Mouse (Mus musculus) kidney, adult 9 months (tissue): ENCODE data around the gene Il15.

Experiments
- DNase-seq: peaks from one replicate; pipeline ENCODE4 v3.0.0; 2022

Il15 gene

DNA sequence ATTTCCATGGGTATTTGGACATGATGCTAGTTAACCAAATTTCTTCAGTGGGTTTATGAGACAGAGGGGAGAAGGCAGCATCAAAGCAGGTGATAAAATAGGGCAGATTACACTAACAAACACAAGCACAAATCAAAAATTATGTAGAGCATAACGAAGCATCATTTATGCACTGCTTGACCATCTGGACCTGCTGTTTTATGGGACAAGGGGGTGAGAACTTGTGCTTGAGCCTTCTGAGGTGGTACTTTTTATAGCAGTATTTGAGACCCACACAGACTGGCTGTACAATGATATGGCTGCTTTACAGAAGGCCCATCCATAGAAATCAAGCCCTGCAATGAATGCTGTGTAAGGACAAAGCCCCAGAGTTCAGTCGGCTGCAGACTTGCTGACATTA is 46.9 kb downstream of the Il15 start:
- DNase-seq = no peak

DNA sequence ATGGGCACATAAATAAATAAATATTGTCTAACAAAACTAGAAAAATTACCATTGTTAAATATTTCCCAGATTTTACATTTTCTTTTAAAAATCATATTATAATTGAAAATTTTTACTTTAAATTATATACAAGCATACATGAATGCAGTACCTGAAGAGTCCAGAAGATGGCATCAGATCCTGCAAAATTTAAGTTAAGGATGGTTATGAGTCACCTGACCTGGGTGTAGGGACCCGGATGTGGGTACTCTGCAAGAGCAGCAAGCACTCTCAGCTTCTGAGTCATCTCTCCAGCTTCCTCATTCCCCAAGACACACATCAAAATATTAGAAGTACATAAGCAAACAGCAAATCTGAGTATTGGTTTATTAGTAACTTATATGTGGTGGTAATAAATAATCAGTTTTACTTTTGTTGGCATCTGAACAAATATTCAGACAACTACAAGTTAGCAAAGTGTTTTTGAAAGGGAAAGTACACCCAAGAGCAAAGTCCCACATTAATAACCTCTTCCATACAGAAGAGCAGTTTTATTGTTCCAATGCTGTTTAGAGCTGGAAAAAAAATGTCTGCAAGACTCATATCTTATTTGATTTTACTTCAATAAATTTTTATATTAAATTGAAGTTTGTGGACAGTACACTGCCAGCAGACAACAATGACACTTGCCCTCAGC is 51.6 kb downstream of the Il15 start:
- peak; percentile 74 for DNase-seq

GRCm38 (mm10) chr8:82349299-82349698 is 53.7 kb downstream of the Il15 start:
- DNase-seq = peak; percentile 55

DNA sequence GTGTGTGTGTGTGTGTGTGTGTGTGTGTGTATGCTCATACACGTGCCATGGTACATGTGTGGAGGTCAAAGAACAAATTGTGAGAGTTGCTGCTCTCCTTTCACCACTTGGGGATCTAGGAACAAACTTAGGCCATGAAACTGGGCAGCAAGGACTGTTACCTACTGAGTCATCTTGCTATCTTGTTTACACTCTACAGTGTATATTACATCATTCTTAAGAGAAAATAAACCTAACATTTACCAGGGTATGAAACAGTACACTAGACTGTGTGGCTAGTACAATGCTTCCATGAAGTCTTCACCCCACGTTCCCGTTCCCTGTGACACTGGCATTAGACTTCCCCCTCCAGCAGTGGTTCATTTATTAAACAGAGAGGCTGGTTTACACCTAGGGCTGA is 56.5 kb downstream of the Il15 start:
- no peak for DNase-seq

DNA sequence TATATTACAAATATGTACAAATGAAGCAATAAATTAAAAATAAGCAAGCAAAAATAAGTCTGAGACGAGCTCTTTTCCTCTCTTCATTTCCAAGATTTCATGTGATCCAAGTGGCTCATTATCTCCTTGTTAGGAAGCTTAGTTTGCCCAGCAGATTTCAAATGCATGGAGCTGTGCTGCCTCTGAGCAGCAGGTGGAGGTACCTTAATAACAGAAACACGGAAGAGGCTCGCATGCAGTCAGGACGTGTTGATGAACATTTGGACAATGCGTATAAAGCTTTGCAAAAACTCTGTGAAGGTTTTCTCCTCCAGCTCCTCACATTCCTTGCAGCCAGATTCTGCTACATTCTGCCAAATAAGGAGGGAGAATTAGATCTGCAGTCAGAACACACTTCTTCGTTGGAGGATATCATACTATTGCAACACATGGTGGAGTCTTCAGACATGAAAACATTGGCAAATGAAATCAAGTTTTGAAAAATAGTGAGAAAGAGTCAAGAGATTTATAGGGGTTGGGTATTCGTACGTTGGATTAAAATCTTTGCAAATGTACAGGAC is 71.3 kb downstream of the Il15 start:
- no peak for DNase-seq

DNA sequence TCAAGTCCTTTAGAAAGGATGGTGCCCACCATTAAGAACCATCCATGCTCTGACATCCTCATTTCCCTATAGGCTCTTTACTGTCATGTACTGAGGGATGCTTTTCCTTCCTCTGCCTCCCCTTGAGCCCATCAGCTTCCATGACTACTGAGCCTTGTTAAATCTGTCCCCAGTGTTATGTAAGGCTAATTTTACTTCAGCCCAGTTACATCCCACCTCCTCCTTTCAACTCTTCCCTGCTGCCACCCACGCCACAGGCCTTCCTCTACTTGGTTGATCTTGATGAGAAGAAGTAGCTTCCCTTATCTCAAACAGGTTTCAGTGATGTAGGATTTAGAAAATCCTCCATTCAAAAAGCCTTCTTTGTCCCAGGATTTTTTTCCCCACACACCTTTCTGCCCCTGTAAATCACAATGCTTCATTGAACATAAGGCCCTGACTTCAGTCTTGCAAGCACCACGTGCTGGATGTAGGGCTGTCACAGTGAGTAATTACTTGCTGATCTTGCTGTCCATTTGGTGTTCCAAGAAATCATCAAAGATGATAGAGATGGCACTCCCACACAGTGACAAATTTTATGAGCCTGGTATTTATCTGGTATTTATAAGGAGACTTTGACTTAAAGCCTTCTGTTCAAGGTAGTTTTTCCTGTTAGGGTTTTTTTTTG is 74.9 kb downstream of the Il15 start:
- no peak for DNase-seq

- no peak for DNase-seq
These were observed 77.0 kb downstream of the Il15 start for GRCm38 (mm10) chr8:82326061-82326460.

GRCm38 (mm10) chr8:82325586-82325985 is 77.4 kb downstream of the Il15 start:
- DNase-seq = no peak

DNA sequence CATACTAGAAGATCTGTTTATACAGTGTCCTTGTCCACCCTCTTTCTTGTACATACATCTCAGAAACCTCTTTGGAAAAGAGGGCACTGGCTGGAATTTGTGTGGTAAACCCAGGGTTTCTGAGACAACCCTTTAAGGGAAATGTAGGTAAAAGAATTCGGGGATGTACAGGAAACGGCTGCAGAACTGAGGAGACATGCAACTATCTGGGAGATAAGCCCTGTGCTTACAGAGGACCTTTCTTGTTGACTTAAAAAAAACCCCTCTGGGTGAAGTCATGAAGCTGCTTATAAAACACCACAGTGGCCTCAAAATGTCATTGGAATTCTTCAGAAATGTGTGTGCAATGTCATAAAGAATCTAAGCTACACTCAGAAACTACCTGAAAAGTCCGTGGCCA is 85.6 kb downstream of the Il15 start:
- DNase-seq = no peak

DNA sequence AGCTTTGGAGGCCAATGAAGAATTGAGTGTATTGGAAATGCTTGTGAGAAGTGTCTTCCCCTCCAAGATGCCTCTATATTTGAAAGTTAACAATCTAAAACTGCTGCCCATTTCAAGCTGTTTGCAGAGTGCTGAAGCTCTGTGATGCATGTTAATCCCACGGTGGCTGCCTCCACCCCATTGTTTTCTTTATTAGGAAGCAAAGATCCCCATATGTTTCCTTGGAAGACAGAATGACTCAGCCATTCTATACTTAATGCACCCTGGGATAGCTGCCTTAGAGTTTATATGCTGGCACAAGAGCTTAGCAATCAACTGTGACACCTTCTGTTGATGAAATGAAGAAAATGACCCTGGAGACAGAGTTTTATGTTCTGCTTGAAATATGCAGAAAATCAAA is 96.6 kb downstream of the Il15 start:
- no peak for DNase-seq

DNA sequence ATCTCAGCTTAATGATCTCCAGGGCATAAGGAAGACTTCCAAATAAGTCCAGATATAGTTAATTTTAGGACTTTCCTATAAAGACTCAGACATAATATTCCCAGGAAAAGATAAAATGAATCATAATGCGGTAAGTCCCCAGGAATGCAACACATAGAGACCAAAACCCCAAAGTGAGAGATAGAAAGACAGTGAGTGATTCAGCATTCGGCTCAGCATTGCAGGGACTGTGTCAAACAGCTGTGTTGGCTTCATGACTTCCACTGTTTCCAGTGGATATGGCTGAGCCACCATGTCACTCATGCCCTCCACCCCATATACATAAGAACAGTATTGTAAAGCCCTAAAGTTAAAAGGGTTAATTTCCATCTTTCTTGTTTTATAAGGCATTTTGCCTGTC is 106.8 kb downstream of the Il15 start:
- DNase-seq = no peak

GRCm38 (mm10) chr8:82291659-82292058 is 111.4 kb downstream of the Il15 start:
- DNase-seq = no peak

DNA sequence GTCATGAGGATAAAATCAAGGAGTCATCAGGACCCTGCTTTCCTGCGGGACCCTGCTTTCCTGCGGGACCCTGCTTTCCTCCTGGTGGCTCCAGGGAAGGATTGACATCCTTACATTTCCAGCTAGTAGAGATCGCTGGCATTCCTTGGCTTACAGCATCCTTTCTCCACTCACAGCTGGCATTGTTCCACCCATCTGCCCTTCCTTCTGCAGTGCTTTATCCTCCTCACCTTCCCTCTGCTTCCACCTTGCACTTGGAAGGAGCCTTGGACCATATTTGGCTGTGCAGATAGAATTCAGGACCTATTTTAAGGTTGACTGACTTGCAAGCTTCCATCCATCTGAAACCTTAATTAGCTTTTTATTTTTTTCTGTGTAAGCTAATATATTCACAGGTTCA is 117.2 kb downstream of the Il15 start:
- DNase-seq = no peak

- no peak for DNase-seq
These were observed 121.0 kb downstream of the Il15 start for GRCm38 (mm10) chr8:82281995-82282394.
